Mouse (Mus musculus): ENCODE results near the gene Tmem184b. TPM values are rescaled to one million over a fixed set of nuclear protein-coding genes. Genes with fewer than 3 reads are reported as not detected.

The Tmem184b gene
- polyA plus RNA-seq, 1 experiment from 2014 or later = 34.1 TPM

GRCm38 (mm10) chr15:79361023-79361422 lies 42.3 kb downstream of the Tmem184b start:
- no peak for ATAC-seq
- WGBS = 20% methylated on average over 4 of the region's 4 CpGs
- H3K36me3 ChIP-seq (ENCODE audit: control insufficient read depth, insufficient read depth) = peaks cover 51% of the 10 kb centered on the region
- no peak overlapping the region for H3K9ac ChIP-seq (ENCODE audit: low read depth, low read length)
- no peaks in the 10 kb centered on the region for H3K27me3 ChIP-seq (replicated peaks; ENCODE audit: control insufficient read depth, insufficient read depth, low read length)
- H3K27ac ChIP-seq (ENCODE audit: low read depth, low read length) = no peak overlapping the region
- H3K4me2 ChIP-seq (replicated peaks; ENCODE audit: low read depth) = no peak overlapping the region
- H3K4me1 ChIP-seq (replicated peaks; ENCODE audit: control insufficient read depth, insufficient read depth, low read length) = peaks cover 5% of the 10 kb centered on the region
- H3K4me3 ChIP-seq (ENCODE audit: low read depth, low read length) = no peak overlapping the region
- H3K9me3 ChIP-seq (ENCODE audit: control insufficient read depth) = no peaks in the 10 kb centered on the region
- no peak for TF ChIP-seq CTCF (IDR thresholded peaks at IDR 0.05; ENCODE audit: low read depth)

GRCm38 (mm10) chr15:79360371-79360770 lies 43.0 kb downstream of the Tmem184b start:
- no peak overlapping the region for H3K4me2 ChIP-seq (replicated peaks; ENCODE audit: low read depth)
- no peak for ATAC-seq
- no peak overlapping the region; the same call in 1 of the 2 replicates for H3K27ac ChIP-seq (ENCODE audit: low read depth, low read length)
- no peak overlapping the region for H3K4me3 ChIP-seq (ENCODE audit: low read depth, low read length)
- TF ChIP-seq CTCF (IDR thresholded peaks at IDR 0.05; ENCODE audit: low read depth) = no peak
- peaks cover 5% of the 10 kb centered on the region for H3K4me1 ChIP-seq (replicated peaks; ENCODE audit: control insufficient read depth, insufficient read depth, low read length)
- WGBS = 50% methylated on average over 7 of the region's 7 CpGs
- no peak overlapping the region for H3K9ac ChIP-seq (ENCODE audit: low read depth, low read length)
- no peaks in the 10 kb centered on the region for H3K27me3 ChIP-seq (replicated peaks; ENCODE audit: control insufficient read depth, insufficient read depth, low read length)
- no peaks in the 10 kb centered on the region for H3K9me3 ChIP-seq (ENCODE audit: control insufficient read depth)
- peaks cover 45% of the 10 kb centered on the region for H3K36me3 ChIP-seq (ENCODE audit: control insufficient read depth, insufficient read depth)

GRCm38 (mm10) chr15:79359954-79360353 lies 43.4 kb downstream of the Tmem184b start:
- Histone ChIP-seq H3K36me3 (ENCODE audit: control insufficient read depth, insufficient read depth) (peaks cover 41% of the 10 kb centered on the region), H3K9me3 (ENCODE audit: control insufficient read depth) (no peaks in the 10 kb centered on the region), H3K9ac (ENCODE audit: low read depth, low read length) (no peak overlapping the region), H3K4me1 (replicated peaks; ENCODE audit: control insufficient read depth, insufficient read depth, low read length) (peaks cover 5% of the 10 kb centered on the region), H3K27ac (ENCODE audit: low read depth, low read length) (no peak overlapping the region; the same call in 1 of the 2 replicates), H3K4me2 (replicated peaks; ENCODE audit: low read depth) (no peak overlapping the region), H3K4me3 (ENCODE audit: low read depth, low read length) (no peak overlapping the region), H3K27me3 (replicated peaks; ENCODE audit: control insufficient read depth, insufficient read depth, low read length) (no peaks in the 10 kb centered on the region)
- ATAC-seq = no peak
- WGBS = 20% methylated on average over 6 of the region's 6 CpGs
- no peak for TF ChIP-seq CTCF (IDR thresholded peaks at IDR 0.05; ENCODE audit: low read depth)

- peaks cover 24% of the 10 kb centered on the region for H3K36me3 ChIP-seq (ENCODE audit: control insufficient read depth, insufficient read depth)
- H3K9ac ChIP-seq (ENCODE audit: low read depth, low read length) = no peak overlapping the region
- WGBS = 44% methylated on average over 12 of the region's 12 CpGs
- peaks cover 12% of the 10 kb centered on the region for H3K4me1 ChIP-seq (replicated peaks; ENCODE audit: control insufficient read depth, insufficient read depth, low read length)
- no peak for TF ChIP-seq CTCF (IDR thresholded peaks at IDR 0.05; ENCODE audit: low read depth)
- H3K4me3 ChIP-seq (ENCODE audit: low read depth, low read length) = peak overlapping the region; percentile 38
- no peaks in the 10 kb centered on the region for H3K27me3 ChIP-seq (replicated peaks; ENCODE audit: control insufficient read depth, insufficient read depth, low read length)
- H3K9me3 ChIP-seq (ENCODE audit: control insufficient read depth) = no peaks in the 10 kb centered on the region
- H3K27ac ChIP-seq (ENCODE audit: low read depth, low read length) = peak overlapping the region; percentile 41
- H3K4me2 ChIP-seq (replicated peaks; ENCODE audit: low read depth) = peak overlapping the region; percentile 86
- ATAC-seq = peak; percentile 2; the same call in 1 of the 2 replicates
Measured at GRCm38 (mm10) chr15:79357974-79358690, 45.2 kb downstream of the Tmem184b start.

- peak; percentile 78 for ATAC-seq
- Histone ChIP-seq H3K4me1 (replicated peaks; ENCODE audit: control insufficient read depth, insufficient read depth, low read length) (peaks cover 19% of the 10 kb centered on the region), H3K4me2 (replicated peaks; ENCODE audit: low read depth) (peak overlapping the region; percentile 86), H3K36me3 (ENCODE audit: control insufficient read depth, insufficient read depth) (peaks cover 15% of the 10 kb centered on the region), H3K27ac (ENCODE audit: low read depth, low read length) (peak overlapping the region; percentile 79), H3K4me3 (ENCODE audit: low read depth, low read length) (peak overlapping the region; percentile 38), H3K9ac (ENCODE audit: low read depth, low read length) (peak overlapping the region; percentile 46), H3K27me3 (replicated peaks; ENCODE audit: control insufficient read depth, insufficient read depth, low read length) (no peaks in the 10 kb centered on the region), H3K9me3 (ENCODE audit: control insufficient read depth) (no peaks in the 10 kb centered on the region)
- TF ChIP-seq CTCF (IDR thresholded peaks at IDR 0.05; ENCODE audit: low read depth) = peak; percentile 56
- WGBS = under 1% methylated on average over 67 of the region's 77 CpGs
Measured at GRCm38 (mm10) chr15:79357036-79357911, 46.1 kb downstream of the Tmem184b start.

GRCm38 (mm10) chr15:79356481-79356880 lies 46.9 kb downstream of the Tmem184b start:
- H3K9ac ChIP-seq (ENCODE audit: low read depth, low read length) = 0 out of 2 replicates have a peak overlapping the region, but pooled peaks have one; percentile 26
- H3K4me3 ChIP-seq (ENCODE audit: low read depth, low read length) = peak overlapping the region; percentile 38
- H3K27me3 ChIP-seq (replicated peaks; ENCODE audit: control insufficient read depth, insufficient read depth, low read length) = no peaks in the 10 kb centered on the region
- peaks cover 7% of the 10 kb centered on the region; the same call in 1 of the 2 replicates for H3K36me3 ChIP-seq (ENCODE audit: control insufficient read depth, insufficient read depth)
- peaks cover 26% of the 10 kb centered on the region for H3K4me1 ChIP-seq (replicated peaks; ENCODE audit: control insufficient read depth, insufficient read depth, low read length)
- H3K27ac ChIP-seq (ENCODE audit: low read depth, low read length) = peak overlapping the region; percentile 79; the same call in 1 of the 2 replicates
- ATAC-seq = no peak
- 44% methylated on average over 8 of the region's 8 CpGs for WGBS
- no peaks in the 10 kb centered on the region for H3K9me3 ChIP-seq (ENCODE audit: control insufficient read depth)
- H3K4me2 ChIP-seq (replicated peaks; ENCODE audit: low read depth) = peak overlapping the region; percentile 86
- TF ChIP-seq CTCF (IDR thresholded peaks at IDR 0.05; ENCODE audit: low read depth) = no peak

All from intestine, postnatal 0 days (tissue).